Mouse (Mus musculus) lung, postnatal 0 days (tissue): ENCODE measurements at regions not wholly inside any gene's neighbourhood (a gene's known extent, or its start where the extent isn't known, plus 50 kb on each side); places are given as distances from the start of the nearest gene placed in this dataset.
A peak's percentile ranks its signal among the peaks of the same experiment; 100 is the strongest.

Experiments
- ATAC-seq: fragments of 200-750 bp; cut with Nextera tagmentation; 2 replicates; pipeline ENCODE4 v1.8.0; 2017; ENCODE audit warnings: moderate library complexity
- DNase-seq: peaks from one replicate; pipeline ENCODE4 v3.0.0-alpha.2; 2016; ENCODE audit warnings: low spot score
- H3K27ac ChIP-seq: fragments of 300-500 bp; sonication (generic); 2 replicates; pipeline ENCODE4 v1.5.1; 2014; ENCODE audit warnings: antibody characterized with exemption, mild to moderate bottlenecking, low read length, mixed read lengths
- H3K27me3 ChIP-seq: fragments of 300-500 bp; sonication (generic); replicated peaks from 2 replicates; pipeline ENCODE4 v1.6.1; 2014; ENCODE audit warnings: low read length, mixed read lengths; ENCODE audit not compliant: insufficient read depth
- H3K36me3 ChIP-seq: fragments of 300-500 bp; sonication (generic); 2 replicates; pipeline ENCODE4 v1.6.1; 2014; ENCODE audit warnings: low read length, mixed read lengths; ENCODE audit not compliant: insufficient read depth
- H3K4me1 ChIP-seq: fragments of 300-500 bp; sonication (generic); 2 replicates; pipeline ENCODE4 v1.6.1; 2014; ENCODE audit warnings: antibody characterized with exemption, low read depth, low read length, mixed read lengths; ENCODE audit not compliant: insufficient read depth
- H3K4me2 ChIP-seq: fragments of 300-500 bp; sonication (generic); replicated peaks from 2 replicates; pipeline ENCODE4 v1.6.1; 2014; ENCODE audit warnings: low read depth, mild to moderate bottlenecking, low read length, moderate library complexity, mixed read lengths
- H3K4me3 ChIP-seq: fragments of 300-500 bp; sonication (generic); 2 replicates; pipeline ENCODE4 v1.5.1; 2014; ENCODE audit warnings: low read depth, low read length
- H3K9ac ChIP-seq: fragments of 300-500 bp; sonication (generic); replicated peaks from 2 replicates; pipeline ENCODE4 v1.6.1; 2014; ENCODE audit warnings: low read depth, mild to moderate bottlenecking
- H3K9me3 ChIP-seq: fragments of 300-500 bp; sonication (generic); 2 replicates; pipeline ENCODE4 v1.6.1; 2016; ENCODE audit warnings: low read length, mixed read lengths
- CTCF ChIP-seq: IDR thresholded peaks from 2 replicates; pipeline ENCODE4 v1.5.1; 2016; ENCODE audit warnings: antibody characterized with exemption, mild to moderate bottlenecking
- EP300 ChIP-seq: IDR thresholded peaks from 2 replicates; pipeline ENCODE4 v1.6.1; 2016; ENCODE audit warnings: antibody characterized with exemption, mild to moderate bottlenecking, control low read depth
- WGBS: fragments of 180-500 bp; shearing (Covaris S2); extraction: QIAGEN DNeasy Blood & Tissue Kit; methylation state at CpG from one replicate; pipeline ENCODE4 v1.1.7; 2014; 5-methylcytosine and 5-hydroxymethylcytosine counted together

DNA sequence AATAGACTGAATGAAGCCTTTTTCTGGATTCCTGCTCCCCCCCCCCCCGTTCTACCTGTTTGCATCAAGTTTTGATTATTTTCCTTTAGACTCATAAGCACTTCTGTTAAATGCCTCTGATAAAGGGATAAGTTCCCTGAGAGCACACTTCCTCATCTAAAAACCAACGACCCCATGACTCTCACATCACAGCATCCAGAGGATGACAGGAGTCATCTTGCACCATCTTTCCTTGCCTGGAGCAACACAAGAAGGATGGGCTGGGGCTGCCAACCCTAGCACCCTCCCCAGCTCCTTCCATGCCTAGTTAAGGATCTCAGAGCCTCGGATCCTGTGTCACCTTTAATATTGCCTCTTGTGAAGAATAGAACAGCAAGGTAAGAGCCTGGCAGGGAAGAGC is 170.0 kb downstream of the Ktn1 start:
- Histone ChIP-seq H3K4me1 (no peaks in the 10 kb centered on the region), H3K27ac (no peak overlapping the region), H3K4me2 (no peak overlapping the region), H3K36me3 (no peaks in the 10 kb centered on the region), H3K27me3 (no peaks in the 10 kb centered on the region), H3K4me3 (no peak overlapping the region), H3K9ac (no peak overlapping the region), H3K9me3 (no peaks in the 10 kb centered on the region)
- 67% methylated on average over 3 of the region's 3 CpGs for WGBS
- TF ChIP-seq CTCF (no peak), EP300 (no peak)
- DNase-seq (no peak), ATAC-seq (no peak)

GRCm38 (mm10) chr14:47818641-47819040 is 170.4 kb downstream of the Ktn1 start:
- DNase-seq, result no peak
- WGBS, result 45% methylated on average over 3 of the region's 3 CpGs
- TF ChIP-seq CTCF (no peak), EP300 (no peak)
- no peak for ATAC-seq
- Histone ChIP-seq H3K4me2 (no peak overlapping the region), H3K9me3 (no peaks in the 10 kb centered on the region), H3K27ac (no peak overlapping the region), H3K36me3 (no peaks in the 10 kb centered on the region), H3K9ac (no peak overlapping the region), H3K27me3 (no peaks in the 10 kb centered on the region), H3K4me3 (no peak overlapping the region), H3K4me1 (no peaks in the 10 kb centered on the region)

- no peak overlapping the region for H3K9ac ChIP-seq
- no peak overlapping the region for H3K4me2 ChIP-seq
- 72% methylated on average over 13 of the region's 13 CpGs for WGBS
- no peaks in the 10 kb centered on the region for H3K4me1 ChIP-seq
- H3K27ac ChIP-seq, result no peak overlapping the region
- no peaks in the 10 kb centered on the region for H3K36me3 ChIP-seq
- no peaks in the 10 kb centered on the region for H3K9me3 ChIP-seq
- H3K4me3 ChIP-seq, result no peak overlapping the region
- DNase-seq, result no peak
- no peaks in the 10 kb centered on the region for H3K27me3 ChIP-seq
- no peak for TF ChIP-seq CTCF
- no peak for TF ChIP-seq EP300
- ATAC-seq, result no peak
Measured at GRCm38 (mm10) chr14:47820571-47821143, 172.4 kb downstream of the Ktn1 start.

GRCm38 (mm10) chr14:47823182-47823581 is 174.9 kb downstream of the Ktn1 start:
- peak; percentile 78 for DNase-seq

DNA sequence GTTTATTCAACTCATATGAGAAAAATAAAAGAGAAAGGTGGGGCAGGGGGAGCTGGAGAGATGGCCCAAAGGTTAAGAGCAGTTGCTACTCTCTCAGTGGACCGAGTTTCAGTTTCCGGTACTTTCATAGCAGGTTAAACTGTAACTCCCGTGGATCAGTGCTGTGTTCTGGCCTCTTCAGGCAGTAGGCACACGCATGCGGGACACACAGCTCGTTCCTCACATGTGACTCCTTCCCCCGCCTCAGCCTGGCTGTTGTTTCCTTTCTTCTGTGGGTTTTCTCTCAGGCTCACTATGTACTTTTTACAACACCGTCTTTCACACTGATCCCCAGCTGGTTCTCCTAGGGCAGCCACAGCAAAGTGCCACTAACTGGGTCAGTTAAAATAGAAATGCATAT is 175.4 kb downstream of the Ktn1 start:
- no peaks in the 10 kb centered on the region for H3K4me1 ChIP-seq
- ATAC-seq (no peak; the same call in 1 of the 2 replicates), DNase-seq (peak; percentile 49)
- WGBS, result 41% methylated on average over 8 of the region's 8 CpGs
- no peak overlapping the region for H3K4me2 ChIP-seq
- no peak overlapping the region for H3K9ac ChIP-seq
- H3K9me3 ChIP-seq, result no peaks in the 10 kb centered on the region
- no peak for TF ChIP-seq CTCF
- TF ChIP-seq EP300, result no peak
- H3K4me3 ChIP-seq, result no peak overlapping the region
- no peaks in the 10 kb centered on the region for H3K27me3 ChIP-seq
- H3K36me3 ChIP-seq, result no peaks in the 10 kb centered on the region
- H3K27ac ChIP-seq, result 0 out of 2 replicates have a peak overlapping the region, but pooled peaks have one; percentile 5

More at GRCm38 (mm10) chr14:47823182-47823581, 174.9 kb downstream of the Ktn1 start:
- Histone ChIP-seq H3K9me3 (no peaks in the 10 kb centered on the region), H3K9ac (no peak overlapping the region), H3K27ac (0 out of 2 replicates have a peak overlapping the region, but pooled peaks have one; percentile 5), H3K36me3 (no peaks in the 10 kb centered on the region), H3K4me3 (no peak overlapping the region), H3K4me2 (no peak overlapping the region), H3K27me3 (no peaks in the 10 kb centered on the region), H3K4me1 (no peaks in the 10 kb centered on the region)
- WGBS, result 42% methylated on average over 9 of the region's 9 CpGs
- peak; percentile 58 for ATAC-seq
- no peak for TF ChIP-seq CTCF
- TF ChIP-seq EP300, result peak; percentile 41; the same call in 1 of the 2 replicates

GRCm38 (mm10) chr14:47825446-47825956 is 177.3 kb downstream of the Ktn1 start:
- no peak overlapping the region for H3K4me2 ChIP-seq
- no peaks in the 10 kb centered on the region for H3K27me3 ChIP-seq
- no peak overlapping the region for H3K9ac ChIP-seq
- TF ChIP-seq EP300 (no peak), CTCF (no peak)
- ATAC-seq (no peak), DNase-seq (peak; percentile 24)
- no peaks in the 10 kb centered on the region for H3K9me3 ChIP-seq
- no peaks in the 10 kb centered on the region for H3K36me3 ChIP-seq
- no peaks in the 10 kb centered on the region for H3K4me1 ChIP-seq
- no peak overlapping the region for H3K27ac ChIP-seq
- no peak overlapping the region for H3K4me3 ChIP-seq
- WGBS, result 77% methylated on average over 3 of the region's 3 CpGs
